Mouse (Mus musculus): ENCODE data around the gene Fam186b. TPM values are rescaled to one million over a fixed set of nuclear protein-coding genes. Genes with fewer than 3 reads are reported as not detected.

The Fam186b gene
- total RNA-seq (2023) = not detected in 4 replicates

DNA sequence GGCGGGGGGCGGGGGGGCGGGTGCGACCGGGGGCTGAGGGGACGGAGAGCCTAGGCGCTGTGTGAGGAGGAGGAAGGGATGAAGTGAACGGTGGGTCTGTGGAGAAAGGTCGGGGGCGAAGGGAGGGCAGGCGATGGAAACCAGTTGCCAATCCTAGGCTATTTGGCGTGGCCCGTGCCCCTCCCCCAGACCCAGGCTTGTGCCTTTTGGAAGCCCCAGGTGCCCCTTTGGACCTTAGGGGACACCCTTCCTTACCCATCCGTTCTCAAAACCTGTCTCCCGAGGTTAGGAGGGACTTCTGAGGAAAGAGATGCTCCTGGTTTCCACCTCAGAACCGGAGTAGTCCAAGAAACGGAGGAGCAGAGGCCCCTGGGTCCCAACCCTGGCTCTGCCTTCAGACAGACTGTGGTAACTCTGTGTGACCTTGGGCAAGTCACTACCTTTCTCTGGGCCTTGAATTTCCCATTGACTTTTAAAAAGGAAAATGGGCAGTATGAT, at the start of gene Fam186b:
Gene Fam186b, minus strand, starts transcription at position 405 of the 498 bp plus-strand sequence.

DNA sequence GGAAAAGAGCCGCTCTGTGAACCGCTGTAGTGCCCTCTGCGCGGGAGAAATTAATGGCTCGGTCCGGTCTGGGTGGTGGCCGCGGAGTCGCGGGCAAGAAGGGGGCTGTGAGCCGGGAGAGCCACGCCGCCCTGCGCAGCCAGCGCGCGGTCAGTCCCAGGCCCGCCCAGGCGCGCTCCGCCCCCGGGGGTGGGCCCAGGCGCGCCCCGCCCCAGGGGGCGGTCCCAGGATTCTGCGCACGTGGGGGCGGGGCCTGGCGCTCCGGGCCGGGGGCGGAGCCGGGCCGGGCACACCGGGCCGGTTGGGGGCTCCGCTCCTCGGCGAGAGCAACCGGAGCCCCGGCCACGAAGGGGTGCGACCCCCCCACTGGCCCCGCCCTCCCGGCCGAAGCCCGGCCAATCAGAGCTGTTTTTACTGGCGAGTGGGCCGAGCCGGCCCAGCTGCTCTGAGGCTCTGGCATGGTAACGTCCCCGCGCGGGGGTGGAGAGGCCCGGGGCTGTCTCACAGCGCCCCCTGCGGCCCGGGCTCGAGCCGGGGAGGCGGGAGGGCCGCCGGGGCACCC, 794 bp downstream of the Fam186b start, which contains the start of gene Prpf40b:
Gene Prpf40b, plus strand, starts transcription at position 275 of the 562 bp plus-strand sequence.

DNA sequence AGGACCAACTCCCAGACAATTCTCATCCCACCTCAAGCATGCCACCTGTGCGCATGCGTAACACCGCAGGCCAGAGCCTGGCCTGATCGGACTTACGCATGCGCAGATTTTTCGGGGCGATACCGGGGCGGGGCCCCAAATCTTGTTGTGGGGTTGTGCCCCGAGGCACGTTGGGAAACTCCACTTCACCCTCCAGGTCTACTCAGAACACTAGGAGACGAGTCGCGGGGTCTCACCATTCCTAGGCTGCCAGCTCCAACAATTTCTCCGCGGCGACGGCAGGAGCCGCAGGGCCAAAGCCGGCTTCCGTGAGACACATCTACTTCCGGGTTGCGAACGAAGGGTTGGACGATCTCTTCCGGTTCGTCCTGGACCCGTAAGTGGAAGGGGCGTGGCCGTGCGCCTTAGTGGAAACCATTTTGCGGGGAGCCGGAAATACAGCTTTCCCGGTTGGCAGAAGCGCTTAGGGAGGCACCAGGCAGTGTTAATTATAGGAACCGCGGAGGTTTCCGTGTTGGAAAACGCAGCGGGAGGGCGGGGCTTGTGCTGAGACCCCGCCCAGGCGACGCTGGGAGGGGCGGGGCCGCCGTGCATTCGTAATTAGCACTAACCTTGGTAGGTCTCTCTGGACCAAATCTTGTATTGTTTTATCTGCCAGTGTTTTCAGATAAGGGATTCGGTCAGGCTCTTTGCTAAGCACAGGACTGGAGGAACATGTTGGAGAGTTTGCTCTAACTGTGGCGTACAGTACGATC, 43.9 kb downstream of the Fam186b start, which contains the start of gene Mcrs1:
Gene Mcrs1, minus strand, starts transcription at position 336 of the 755 bp plus-strand sequence.

DNA sequence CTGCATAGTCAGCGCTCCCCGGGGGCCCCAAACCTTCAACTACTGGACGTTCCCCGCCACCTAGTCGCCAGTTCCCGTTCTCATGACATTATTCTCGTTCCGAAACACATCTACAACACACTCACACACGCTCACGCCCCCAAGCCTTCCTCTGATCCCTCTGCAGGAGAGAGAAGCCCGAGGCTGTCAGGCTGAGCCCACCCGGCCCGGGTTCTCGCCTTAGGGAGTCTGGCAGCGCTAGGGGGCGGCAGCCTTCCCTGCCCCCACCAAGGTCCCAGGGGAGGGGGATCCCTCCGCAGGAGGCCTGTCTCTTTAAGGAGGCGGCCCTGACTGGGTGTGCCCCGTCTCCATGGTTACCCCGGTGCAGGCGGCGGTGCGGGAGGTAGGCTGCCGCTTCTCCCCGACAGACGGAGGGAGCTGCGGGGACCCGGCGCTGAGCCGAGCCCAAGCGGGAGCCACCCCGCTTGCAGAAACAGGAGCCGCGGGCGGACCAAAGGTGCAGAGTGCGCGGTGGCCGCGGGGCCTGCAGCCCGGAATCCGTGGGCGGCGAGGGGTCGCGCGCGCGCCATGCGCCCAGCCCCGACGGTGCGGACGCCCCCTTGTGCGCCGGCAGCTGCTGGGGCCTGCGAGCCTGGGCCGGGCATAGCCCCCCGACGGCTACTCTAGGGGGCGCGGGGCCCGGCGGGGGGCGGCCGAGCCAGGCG, 71.3 kb downstream of the Fam186b start, which contains the start of gene Kcnh3:
Gene Kcnh3, plus strand, starts transcription at position 654 of the 704 bp plus-strand sequence.

Other genes starting within 250 kb of the Fam186b start
- not detected in 4 replicates for gene Prph, start 240.7 kb downstream of the Fam186b start, total RNA-seq (2023)
- 0.39 to 3.2 TPM (median 0.72 TPM) in 3 of 4 replicates, not detected in the other for gene Troap, start 221.3 kb downstream of the Fam186b start, total RNA-seq (2023)
- gene C1ql4, start 208.1 kb downstream of the Fam186b start, total RNA-seq (2023) = not detected in 4 replicates
- gene Dnajc22, start 202.7 kb downstream of the Fam186b start, total RNA-seq (2023) = not detected in 4 replicates
- not detected in 4 replicates for gene Spats2, start 170.0 kb downstream of the Fam186b start, total RNA-seq (2023)
- 1.9 to 3.0 TPM (median 2.6 TPM) in 4 replicates for gene Kcnh3, start 71.0 kb downstream of the Fam186b start, total RNA-seq (2023)
- gene Mcrs1, start 43.9 kb downstream of the Fam186b start, total RNA-seq (2023) = 128 to 169 TPM (median 146 TPM) in 4 replicates
- gene Prpf40b, start 801 bp downstream of the Fam186b start, total RNA-seq (2023) = 17.9 to 24.3 TPM (median 22.4 TPM) in 4 replicates
- 140 to 146 TPM (median 144 TPM) in 4 replicates for gene Fmnl3, start 74.6 kb upstream of the Fam186b start, total RNA-seq (2023)
- gene Tmbim6, start 97.0 kb upstream of the Fam186b start, total RNA-seq (2023) = 418 to 446 TPM (median 428 TPM) in 4 replicates
- gene Nckap5l, start 161.9 kb upstream of the Fam186b start, total RNA-seq (2023) = 7.0 to 10.5 TPM (median 8.3 TPM) in 4 replicates
- 5.0 to 6.7 TPM (median 6.3 TPM) in 4 replicates for gene Bcdin3d, start 178.8 kb upstream of the Fam186b start, total RNA-seq (2023)
- gene Faim2, start 232.3 kb upstream of the Fam186b start, total RNA-seq (2023) = not detected in 4 replicates